Mouse (Mus musculus) cerebellum, adult (tissue): ENCODE measurements around the gene Pnrc1.
"Not testable (repeated sequence)": the region's sequence is repeated elsewhere in the genome, so short reads cannot be mapped to it uniquely, and the experiment has no call there.

Source experiments
- ATAC-seq: cut with Nextera tagmentation; 2 replicates; pipeline ENCODE4 v1.9.2; 2017; ENCODE audit warnings: mild to moderate bottlenecking, moderate library complexity, mixed read lengths; ENCODE audit not compliant: insufficient number of reproducible peaks, low FRiP score, low TSS enrichment

Gene Pnrc1

GRCm38 (mm10) chr4:33290002-33290401 lies at the start of gene Pnrc1:
Gene Pnrc1, minus strand, starts transcription at chr4:33290163.
- no peak for ATAC-seq

GRCm38 (mm10) chr4:33337999-33338398 lies 48.0 kb upstream of the Pnrc1 start:
- ATAC-seq, result no peak

DNA sequence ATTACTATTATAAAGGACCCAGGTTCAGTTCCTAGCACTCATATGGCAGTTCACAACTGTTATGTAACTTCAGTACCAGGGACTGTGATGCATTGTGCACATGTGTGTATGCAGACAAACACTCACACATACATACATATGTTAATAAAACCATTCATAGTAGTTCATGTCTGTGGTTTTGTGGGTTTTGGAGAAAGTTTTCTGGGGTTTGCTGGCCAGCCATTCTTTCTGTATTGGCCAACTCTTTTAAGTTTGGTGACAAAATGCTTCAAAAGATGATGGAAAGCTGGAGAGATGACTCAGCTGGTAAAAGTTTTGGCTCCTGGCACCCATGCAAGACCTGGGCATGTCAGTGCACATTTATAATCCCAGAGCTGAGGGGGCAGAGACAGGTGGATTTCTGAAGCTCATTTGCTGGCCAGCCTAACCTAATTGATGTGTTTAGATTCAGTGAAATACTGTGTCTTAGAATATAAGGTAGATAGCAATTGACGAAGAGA lies 43.0 kb upstream of the Pnrc1 start:
- ATAC-seq, result no peak

- ATAC-seq, result no peak
These were observed 41.2 kb upstream of the Pnrc1 start for GRCm38 (mm10) chr4:33331147-33331546.

- no peak for ATAC-seq
These were observed 25.9 kb upstream of the Pnrc1 start for GRCm38 (mm10) chr4:33315840-33316239.

- not testable (repeated sequence) for ATAC-seq
These were observed 24.2 kb upstream of the Pnrc1 start for GRCm38 (mm10) chr4:33314150-33314549.

DNA sequence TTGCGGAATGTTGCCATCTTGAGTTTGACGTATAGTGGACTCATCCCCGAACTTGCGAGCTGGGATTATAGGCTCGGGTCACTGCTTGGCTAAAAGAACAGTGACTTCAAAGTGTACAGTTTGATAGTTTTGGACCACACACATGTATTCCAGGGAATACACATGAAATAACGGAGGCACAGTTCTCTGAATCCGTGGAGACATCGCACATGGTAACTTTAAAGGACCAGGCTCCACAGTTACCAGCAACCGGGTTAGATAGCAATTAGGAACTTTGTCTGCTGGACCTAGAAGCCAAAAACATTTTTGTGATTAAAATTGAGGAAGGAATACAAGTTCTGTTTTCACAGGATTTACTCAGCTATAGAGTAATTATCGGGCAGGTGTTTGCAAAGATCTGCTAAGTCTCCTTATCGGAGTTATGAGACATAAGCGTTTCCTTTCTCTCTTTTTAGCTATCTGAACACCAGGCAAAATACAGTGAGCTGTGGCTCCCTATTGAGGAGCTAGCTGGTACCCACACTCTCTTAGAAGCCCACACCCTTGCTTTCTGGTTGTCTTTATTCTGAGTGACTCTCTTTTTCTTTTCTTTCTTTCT lies 21.0 kb upstream of the Pnrc1 start:
- no peak for ATAC-seq

- ATAC-seq, result peak; percentile 79
These were observed 20.1 kb upstream of the Pnrc1 start, which contains the start of gene Rngtt for GRCm38 (mm10) chr4:33309764-33310757. Gene Rngtt, plus strand, starts transcription at chr4:33310311.

- ATAC-seq, result no peak
These were observed 17.2 kb upstream of the Pnrc1 start for GRCm38 (mm10) chr4:33307146-33307545.

GRCm38 (mm10) chr4:33303057-33303456 lies 13.1 kb upstream of the Pnrc1 start:
- ATAC-seq, result no peak

DNA sequence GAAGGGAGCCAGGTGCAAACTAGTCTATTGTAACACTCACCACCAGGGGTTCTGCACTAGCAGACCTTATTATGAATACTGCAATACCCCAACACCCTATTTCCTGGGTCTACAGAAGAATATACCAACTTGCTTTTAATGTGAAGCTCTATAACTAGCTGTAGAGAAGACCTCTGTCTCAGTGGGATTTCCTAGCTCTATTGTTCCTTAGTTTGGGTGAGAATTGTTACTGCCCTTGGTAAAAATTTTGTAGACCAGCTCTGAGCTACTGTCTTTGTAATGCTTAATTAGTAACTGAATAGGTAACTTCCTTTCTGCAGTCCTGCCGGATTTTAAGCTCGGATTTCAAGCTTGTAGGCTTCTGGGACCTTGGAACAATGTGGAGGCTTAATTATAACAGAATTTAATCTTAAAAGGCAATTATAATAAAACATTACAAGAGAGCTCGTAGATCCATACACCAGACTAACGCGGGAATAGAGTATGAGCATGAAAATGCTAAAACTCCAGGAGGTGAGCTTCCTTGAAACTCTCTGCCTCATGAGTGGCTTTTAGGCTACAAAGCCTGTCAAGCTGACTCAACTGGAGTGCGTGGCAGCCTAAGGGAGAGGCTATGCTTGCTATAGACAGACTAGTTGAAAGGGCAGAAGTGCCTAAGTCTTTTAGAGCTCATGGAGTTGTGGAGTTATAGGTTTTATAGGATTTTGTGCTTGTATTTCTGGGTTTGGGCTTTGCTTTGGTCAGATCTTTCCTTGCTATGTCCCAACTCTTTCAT lies 11.1 kb upstream of the Pnrc1 start:
- not testable (repeated sequence) for ATAC-seq

GRCm38 (mm10) chr4:33292409-33293370 lies 2.7 kb upstream of the Pnrc1 start:
- ATAC-seq, result no peak

GRCm38 (mm10) chr4:33290878-33291277 lies 915 bp upstream of the Pnrc1 start:
- ATAC-seq, result no peak

- ATAC-seq, result no peak
These were observed 785 bp downstream of the Pnrc1 start for GRCm38 (mm10) chr4:33289106-33289650.

DNA sequence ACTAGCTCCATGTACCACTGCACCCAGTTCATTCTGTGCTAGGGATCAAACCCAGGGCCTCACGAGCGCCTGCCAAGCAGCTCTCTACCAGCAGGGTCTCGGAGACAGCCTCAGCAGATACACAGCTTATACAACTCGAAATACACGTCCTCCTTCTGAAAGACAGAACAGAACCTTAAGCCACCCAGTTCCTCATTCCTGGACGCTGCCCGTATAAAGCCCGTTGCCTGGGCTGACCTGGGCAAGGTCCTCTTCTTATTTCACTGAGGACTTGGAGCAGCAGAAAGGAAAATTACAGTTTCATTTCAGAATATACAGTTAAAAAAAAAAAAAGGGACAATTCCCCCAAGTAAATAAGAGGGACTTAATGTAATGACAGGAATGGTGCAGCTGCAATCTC lies 4.5 kb downstream of the Pnrc1 start:
- no peak for ATAC-seq

GRCm38 (mm10) chr4:33284083-33284880 lies 5.7 kb downstream of the Pnrc1 start:
- ATAC-seq, result no peak

- ATAC-seq, result no peak
These were observed 7.9 kb downstream of the Pnrc1 start for GRCm38 (mm10) chr4:33281891-33282685.

GRCm38 (mm10) chr4:33273437-33273836 lies 16.5 kb downstream of the Pnrc1 start:
- ATAC-seq, result no peak
